Mouse (Mus musculus) neural tube, embryonic 11.5 days (tissue): ENCODE results near the gene Dnajb8. TPM values are rescaled to one million over a fixed set of nuclear protein-coding genes. Genes with fewer than 3 reads are reported as not detected.

Source experiments
- ATAC-seq: fragments of 200-750 bp; cut with Nextera tagmentation; 2 replicates; pipeline ENCODE4 v1.8.0; 2017; ENCODE audit warnings: moderate number of reproducible peaks, mild to moderate bottlenecking, moderate TSS enrichment, moderate library complexity; ENCODE audit not compliant: insufficient read depth, low FRiP score, low TSS enrichment
- DNase-seq: peaks from one replicate; pipeline ENCODE4 v3.0.0-alpha.2; 2015; ENCODE audit warnings: low spot score
- H3K27ac ChIP-seq: fragments of 300-500 bp; sonication (generic); 2 replicates; pipeline ENCODE4 v1.5.1; 2014; ENCODE audit warnings: low read depth, mild to moderate bottlenecking, low read length
- H3K27me3 ChIP-seq: fragments of 300-500 bp; sonication (generic); 2 replicates; pipeline ENCODE4 v1.6.1; 2014; ENCODE audit warnings: mild to moderate bottlenecking, low read length, mixed read lengths; ENCODE audit not compliant: control insufficient read depth, insufficient read depth
- H3K36me3 ChIP-seq: fragments of 300-500 bp; sonication (generic); 2 replicates; pipeline ENCODE4 v1.6.1; 2014; ENCODE audit warnings: mild to moderate bottlenecking, low read length, moderate library complexity, mixed read lengths; ENCODE audit not compliant: control insufficient read depth, insufficient read depth
- H3K4me1 ChIP-seq: fragments of 300-500 bp; sonication (generic); 2 replicates; pipeline ENCODE4 v1.6.1; 2014; ENCODE audit warnings: low read length, mixed read lengths; ENCODE audit not compliant: control insufficient read depth, insufficient read depth
- H3K4me2 ChIP-seq: fragments of 300-500 bp; sonication (generic); 2 replicates; pipeline ENCODE4 v1.6.1; 2014; ENCODE audit warnings: low read depth, mild to moderate bottlenecking, moderate library complexity
- H3K4me3 ChIP-seq: fragments of 300-500 bp; sonication (generic); 2 replicates; pipeline ENCODE4 v1.5.1; 2014; ENCODE audit warnings: low read depth, low read length
- H3K9ac ChIP-seq: fragments of 300-500 bp; sonication (generic); 2 replicates; pipeline ENCODE4 v1.6.1; 2014; ENCODE audit warnings: mild to moderate bottlenecking, low read length
- H3K9me3 ChIP-seq: fragments of 300-500 bp; sonication (generic); 2 replicates; pipeline ENCODE4 v1.6.1; 2016; ENCODE audit warnings: low read length; ENCODE audit not compliant: control insufficient read depth
- WGBS: fragments of 180-500 bp; shearing (Covaris S2); extraction: QIAGEN DNeasy Blood & Tissue Kit; methylation state at CpG from one replicate; pipeline ENCODE4 v1.1.7; 2014; 5-methylcytosine and 5-hydroxymethylcytosine counted together
- polyA plus RNA-seq: library from polyadenylated mRNA; unstranded; fragments of >200 nt; fragmentation: Nextera tagmentation; extraction: Ambion mirVana; gene quantifications from 2 replicates; pipeline ENCODE4 v1.2.1, GENCODE M21; 2014

Dnajb8 gene
- polyA plus RNA-seq, 1 experiment from 2014 or later, result not detected

DNA sequence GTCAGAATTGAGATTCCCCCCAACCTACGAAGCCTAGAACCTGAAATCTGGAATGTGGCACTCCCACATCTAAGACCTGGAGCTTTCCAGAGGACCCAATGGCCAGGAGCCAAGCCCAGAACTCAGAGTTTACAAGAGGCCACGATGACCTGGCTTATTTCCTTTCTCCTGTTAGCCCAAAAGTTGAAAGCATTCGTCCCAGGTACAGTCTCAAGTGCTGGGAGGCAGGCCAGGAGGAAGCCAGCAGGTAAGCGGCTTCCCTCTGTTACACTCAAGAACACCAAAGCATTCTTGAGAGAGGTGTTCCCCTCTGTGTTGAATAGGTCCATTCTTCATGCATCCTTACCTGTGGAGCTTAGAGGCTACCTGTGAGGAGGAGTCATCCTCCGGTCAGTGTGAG, 12.6 kb upstream of the Dnajb8 start:
- 78% methylated on average over 5 of the region's 5 CpGs for WGBS
- H3K36me3 ChIP-seq, result no peaks in the 10 kb centered on the region
- no peak overlapping the region for H3K27ac ChIP-seq
- DNase-seq, result no peak
- no peak overlapping the region for H3K4me3 ChIP-seq
- ATAC-seq, result no peak
- peaks cover 27% of the 10 kb centered on the region for H3K27me3 ChIP-seq
- no peaks in the 10 kb centered on the region for H3K9me3 ChIP-seq
- no peaks in the 10 kb centered on the region for H3K4me1 ChIP-seq
- H3K9ac ChIP-seq, result no peak overlapping the region
- H3K4me2 ChIP-seq, result no peak overlapping the region

DNA sequence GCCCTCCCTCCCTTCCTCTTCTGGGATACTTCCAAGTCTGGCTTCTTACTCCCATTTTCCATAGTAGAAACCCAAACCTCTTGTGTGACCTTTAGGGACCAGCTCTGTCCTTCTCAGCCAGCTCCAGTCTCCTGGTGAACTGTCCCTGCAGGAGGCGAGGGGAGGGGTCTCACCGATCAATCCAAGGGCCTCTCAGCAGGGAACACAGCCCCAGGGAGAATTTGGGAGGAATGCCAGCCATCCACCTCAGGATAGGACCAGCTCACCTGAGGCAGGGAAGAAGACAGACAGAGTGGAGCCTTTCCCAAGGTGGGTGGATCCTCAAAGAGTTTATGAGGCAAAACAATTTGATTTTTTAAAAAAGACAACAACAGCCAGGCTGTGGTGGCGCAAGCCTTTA, 11.9 kb upstream of the Dnajb8 start:
- Histone ChIP-seq H3K36me3 (no peaks in the 10 kb centered on the region), H3K27ac (no peak overlapping the region), H3K27me3 (peaks cover 19% of the 10 kb centered on the region), H3K4me1 (no peaks in the 10 kb centered on the region), H3K4me3 (no peak overlapping the region), H3K9me3 (no peaks in the 10 kb centered on the region), H3K4me2 (no peak overlapping the region), H3K9ac (no peak overlapping the region)
- ATAC-seq (no peak), DNase-seq (peak; percentile 3)
- 67% methylated on average over 3 of the region's 3 CpGs for WGBS

DNA sequence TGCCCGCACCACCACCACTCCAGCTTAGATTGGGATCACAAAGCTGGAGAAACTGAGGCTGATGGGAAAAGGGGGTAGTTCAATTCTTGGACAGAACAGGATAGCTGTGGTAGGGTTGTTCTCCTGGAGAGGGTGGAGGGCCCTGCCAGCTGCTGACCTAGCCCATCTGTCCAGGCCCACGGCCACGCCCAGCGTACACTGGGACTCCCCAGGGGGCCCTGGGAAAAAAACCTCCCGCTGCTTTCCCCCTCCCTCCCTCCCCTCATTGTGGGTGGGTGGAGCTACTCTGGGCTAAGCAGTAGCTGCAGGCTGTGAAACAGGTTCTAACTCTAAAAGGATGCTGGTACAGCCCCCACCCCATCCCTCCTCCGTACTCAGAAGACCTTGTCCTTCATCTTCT, 6.3 kb upstream of the Dnajb8 start:
- Histone ChIP-seq H3K9ac (no peak overlapping the region), H3K9me3 (0 out of 2 replicates have a peak, but pooled peaks cover 3% of the 10 kb centered on the region), H3K27ac (no peak overlapping the region), H3K36me3 (no peaks in the 10 kb centered on the region), H3K4me1 (no peaks in the 10 kb centered on the region), H3K4me2 (no peak overlapping the region), H3K27me3 (no peaks in the 10 kb centered on the region), H3K4me3 (no peak overlapping the region)
- no peak for DNase-seq
- 53% methylated on average over 6 of the region's 6 CpGs for WGBS
- ATAC-seq, result no peak

DNA sequence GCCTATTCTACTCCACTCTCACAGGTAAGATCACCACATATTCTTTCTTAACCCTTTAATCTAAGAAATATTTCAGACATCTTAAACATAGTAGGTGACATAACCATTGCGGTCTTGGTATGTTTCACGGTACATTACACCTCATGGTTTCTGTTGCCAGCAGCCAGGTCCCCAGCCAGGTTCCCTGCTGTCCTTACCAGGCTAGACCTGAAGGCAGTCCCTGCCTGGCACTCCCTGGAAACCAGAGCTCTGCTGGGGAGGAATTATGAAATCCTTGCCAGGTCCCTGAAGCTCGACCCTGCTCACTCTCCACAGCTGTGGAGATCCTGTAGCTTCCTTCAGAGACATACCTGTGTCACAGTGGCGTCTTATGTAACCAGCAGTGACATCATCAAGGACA, 5.9 kb upstream of the Dnajb8 start:
- no peak overlapping the region for H3K9ac ChIP-seq
- DNase-seq (no peak), ATAC-seq (no peak)
- no peaks in the 10 kb centered on the region for H3K4me1 ChIP-seq
- no peak overlapping the region for H3K4me3 ChIP-seq
- 0 out of 2 replicates have a peak, but pooled peaks cover 3% of the 10 kb centered on the region for H3K9me3 ChIP-seq
- H3K4me2 ChIP-seq, result no peak overlapping the region
- H3K27me3 ChIP-seq, result no peaks in the 10 kb centered on the region
- no peaks in the 10 kb centered on the region for H3K36me3 ChIP-seq
- H3K27ac ChIP-seq, result no peak overlapping the region
- 77% methylated on average over 4 of the region's 4 CpGs for WGBS

DNA sequence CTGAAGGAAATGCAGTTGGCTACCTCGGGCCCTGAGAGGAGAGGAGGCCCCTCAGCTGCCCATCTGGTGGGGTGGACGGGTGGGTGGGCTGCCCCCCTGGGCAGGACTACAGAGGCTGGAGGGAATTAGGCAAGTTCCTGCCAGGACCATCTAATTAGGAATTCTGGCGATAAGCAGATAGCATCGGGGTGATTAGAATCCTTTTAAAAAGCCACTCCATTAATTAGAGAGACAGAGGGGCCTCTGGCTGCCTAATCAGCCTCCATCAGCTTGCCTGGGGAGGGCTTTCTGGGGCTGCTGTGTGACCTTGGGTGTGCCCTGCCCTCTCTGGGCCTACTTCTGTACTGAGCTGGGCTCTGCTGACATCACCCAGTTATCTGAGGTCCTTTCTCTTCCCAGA, 3.0 kb upstream of the Dnajb8 start:
- Histone ChIP-seq H3K27ac (no peak overlapping the region), H3K4me2 (no peak overlapping the region), H3K9ac (no peak overlapping the region), H3K27me3 (no peaks in the 10 kb centered on the region), H3K36me3 (no peaks in the 10 kb centered on the region), H3K4me3 (no peak overlapping the region), H3K4me1 (no peaks in the 10 kb centered on the region), H3K9me3 (0 out of 2 replicates have a peak, but pooled peaks cover 3% of the 10 kb centered on the region)
- ATAC-seq (no peak), DNase-seq (no peak)
- WGBS, result 38% methylated on average over 4 of the region's 4 CpGs

DNA sequence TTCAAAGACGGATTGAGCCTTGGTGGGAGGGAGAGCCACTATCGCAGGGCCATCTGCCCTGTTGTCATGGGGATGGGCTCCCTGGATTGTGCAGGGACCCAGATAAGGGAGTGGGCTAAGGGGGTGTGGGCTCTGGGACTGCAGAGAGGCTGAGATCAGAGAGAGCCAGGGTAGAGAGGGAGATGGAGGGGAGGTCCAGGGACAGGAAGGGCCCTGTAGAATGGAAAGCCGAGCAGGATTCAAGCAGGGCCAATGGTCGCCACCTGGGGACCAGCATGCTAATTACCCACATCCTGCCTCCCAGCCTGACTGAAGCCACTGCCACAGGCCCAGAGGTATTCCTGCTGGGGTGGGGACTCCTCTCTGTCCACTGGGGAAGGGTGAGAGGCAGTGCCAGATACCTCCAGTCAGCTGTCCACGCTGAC, 4.5 kb downstream of the Dnajb8 start:
- H3K27me3 ChIP-seq, result peaks cover 3% of the 10 kb centered on the region; the same call in 1 of the 2 replicates
- H3K9me3 ChIP-seq, result no peaks in the 10 kb centered on the region
- 9% methylated on average over 5 of the region's 5 CpGs for WGBS
- no peak overlapping the region for H3K4me2 ChIP-seq
- DNase-seq (peak; percentile 21), ATAC-seq (peak; percentile 63)
- H3K36me3 ChIP-seq, result no peaks in the 10 kb centered on the region
- no peak overlapping the region for H3K9ac ChIP-seq
- H3K4me3 ChIP-seq, result no peak overlapping the region
- no peaks in the 10 kb centered on the region for H3K4me1 ChIP-seq
- H3K27ac ChIP-seq, result no peak overlapping the region

DNA sequence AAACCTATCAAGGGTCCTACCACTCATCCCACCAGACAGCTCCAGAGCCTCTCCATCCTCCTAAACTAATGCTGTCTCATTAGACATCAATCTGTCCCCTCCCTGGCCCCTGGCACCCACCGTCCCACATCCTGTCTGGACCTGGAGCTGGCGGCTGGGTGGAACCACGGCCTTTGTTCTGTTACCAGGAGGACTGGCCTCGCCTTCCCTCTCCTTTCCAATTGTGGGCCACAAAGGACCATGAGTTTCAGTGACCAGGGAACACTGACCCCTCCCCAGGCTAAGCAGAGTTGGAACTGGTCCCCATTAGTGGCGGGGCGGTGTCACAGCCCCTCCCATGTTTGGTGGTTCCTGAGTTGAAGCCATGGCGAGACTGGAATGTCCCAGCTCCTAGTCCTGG, 5.5 kb downstream of the Dnajb8 start:
- WGBS, result 43% methylated on average over 7 of the region's 7 CpGs
- Histone ChIP-seq H3K9me3 (no peaks in the 10 kb centered on the region), H3K36me3 (no peaks in the 10 kb centered on the region), H3K27me3 (peaks cover 3% of the 10 kb centered on the region; the same call in 1 of the 2 replicates), H3K9ac (no peak overlapping the region), H3K4me2 (no peak overlapping the region), H3K27ac (no peak overlapping the region), H3K4me1 (no peaks in the 10 kb centered on the region), H3K4me3 (no peak overlapping the region)
- DNase-seq (no peak), ATAC-seq (no peak)

DNA sequence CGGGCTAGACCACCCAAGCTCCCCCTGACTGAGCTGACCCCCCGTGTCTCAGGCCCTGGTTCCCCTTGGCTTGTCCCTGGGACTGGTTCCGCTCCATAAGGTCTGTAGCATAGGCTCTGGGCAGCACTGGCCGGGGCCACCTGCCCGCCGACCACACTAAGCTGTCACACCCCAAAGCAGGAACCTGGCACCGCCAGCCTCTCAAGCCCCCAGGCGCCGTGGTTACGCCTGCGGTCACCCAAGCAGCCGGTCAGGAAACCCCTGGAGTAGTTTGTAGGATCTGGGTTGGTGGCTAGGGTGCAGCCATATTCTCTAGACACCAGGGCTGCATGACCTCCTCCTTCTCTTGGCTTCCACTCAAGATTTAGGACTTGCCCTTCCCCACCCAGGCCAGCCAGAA, 7.2 kb downstream of the Dnajb8 start:
- Histone ChIP-seq H3K27ac (no peak overlapping the region), H3K9me3 (no peaks in the 10 kb centered on the region), H3K4me3 (no peak overlapping the region), H3K36me3 (no peaks in the 10 kb centered on the region), H3K9ac (no peak overlapping the region), H3K4me2 (no peak overlapping the region), H3K4me1 (no peaks in the 10 kb centered on the region), H3K27me3 (peaks cover 5% of the 10 kb centered on the region)
- ATAC-seq (no peak), DNase-seq (no peak)
- 88% methylated on average over 12 of the region's 12 CpGs for WGBS

DNA sequence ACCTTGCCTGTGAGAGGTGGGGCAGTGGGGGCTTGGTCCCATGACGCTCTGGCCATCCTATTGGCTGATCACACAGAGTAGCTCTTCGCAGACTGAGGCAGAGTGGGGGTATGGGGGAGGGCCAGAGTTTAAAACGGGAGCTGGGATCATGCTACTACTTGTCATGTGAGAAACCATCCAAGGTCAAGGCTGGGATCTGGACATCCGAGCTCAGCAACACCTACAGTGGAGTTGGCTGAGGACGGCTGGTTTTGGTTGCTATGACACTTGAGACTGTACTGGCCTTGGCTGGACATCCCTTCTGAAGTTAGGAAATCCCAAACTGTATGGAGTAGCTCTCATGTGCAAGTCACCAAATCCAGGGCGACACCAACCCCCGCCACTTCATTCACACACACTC, 9.8 kb downstream of the Dnajb8 start:
- 85% methylated on average over 7 of the region's 7 CpGs for WGBS

More for the DNA sequence above, 9.8 kb downstream of the Dnajb8 start:
- H3K9me3 ChIP-seq, result no peaks in the 10 kb centered on the region
- peaks cover 8% of the 10 kb centered on the region for H3K4me1 ChIP-seq
- no peaks in the 10 kb centered on the region for H3K36me3 ChIP-seq
- H3K27ac ChIP-seq, result no peak overlapping the region
- no peak overlapping the region for H3K4me3 ChIP-seq
- ATAC-seq, result no peak
- H3K27me3 ChIP-seq, result peaks cover 14% of the 10 kb centered on the region
- DNase-seq, result no peak
- no peak overlapping the region for H3K9ac ChIP-seq
- H3K4me2 ChIP-seq, result no peak overlapping the region
